Mouse (Mus musculus) activated CD4-positive, CD25-positive, alpha-beta regulatory T cell, adult 9 weeks (primary cell): ENCODE results near the gene Cyb5b. TPM values are rescaled to one million over a fixed set of nuclear protein-coding genes. Genes with fewer than 3 reads are reported as not detected.

Source experiments
- polyA plus RNA-seq: library from polyadenylated mRNA; unstranded; fragments of 100-300 nt; shearing (Covaris generic); gene quantifications from one replicate; pipeline ENCODE4 v1.2.1, GENCODE M21; 2017

The Cyb5b gene
- polyA plus RNA-seq, result 90.2 TPM

GRCm38 (mm10) chr8:107150404-107151157 is at the start of gene Cyb5b:
Gene Cyb5b (plus strand): TSS chr8:107150640.

Other genes with a start within 250 kb of the Cyb5b start
- 1.9 TPM for gene Sntb2, start 214.9 kb upstream of the Cyb5b start, polyA plus RNA-seq
- 73.7 TPM for gene Vps4a, start 119.4 kb upstream of the Cyb5b start, polyA plus RNA-seq
- 1.7 TPM for gene Pdf, start 102.0 kb upstream of the Cyb5b start, polyA plus RNA-seq
- gene Cog8, start 94.0 kb upstream of the Cyb5b start, polyA plus RNA-seq, result 22.9 TPM
- 102 TPM for gene Nip7, start 93.8 kb upstream of the Cyb5b start, polyA plus RNA-seq
- gene Tmed6, start 85.0 kb upstream of the Cyb5b start, polyA plus RNA-seq, result not detected
- 9.9 TPM for gene Terf2, start 54.1 kb upstream of the Cyb5b start, polyA plus RNA-seq
- gene Nfat5, start 142.8 kb downstream of the Cyb5b start, polyA plus RNA-seq, result 18.9 TPM